Mouse (Mus musculus): ENCODE measurements around the gene Pgap1. TPM values are rescaled to one million over a fixed set of nuclear protein-coding genes. Genes with fewer than 3 reads are reported as not detected.

The Pgap1 gene
- total RNA-seq, 1 experiment from 2014 or later = 159 TPM

DNA sequence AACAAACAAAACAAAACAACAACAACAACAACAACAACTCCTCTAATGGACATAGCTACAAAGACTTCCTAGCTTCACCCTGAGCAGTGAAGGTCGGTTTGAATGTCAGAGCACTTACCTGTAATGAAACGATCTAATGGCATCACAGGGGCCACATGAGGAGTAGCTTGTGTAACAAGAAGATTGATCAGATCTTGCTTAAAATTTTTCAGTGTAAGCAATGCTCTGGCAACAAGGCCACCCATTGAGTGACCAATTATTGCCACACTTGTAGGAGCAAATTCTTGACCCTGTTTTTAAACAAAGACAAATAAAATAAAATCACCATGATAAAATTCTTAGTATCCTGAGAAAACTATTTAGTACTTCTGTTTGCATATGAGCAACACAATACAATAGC is 14.6 kb downstream of the Pgap1 start:
- no peak for ATAC-seq (ENCODE audit: extremely low read depth, insufficient number of reproducible peaks, low FRiP score, poor library complexity, severe bottlenecking)

DNA sequence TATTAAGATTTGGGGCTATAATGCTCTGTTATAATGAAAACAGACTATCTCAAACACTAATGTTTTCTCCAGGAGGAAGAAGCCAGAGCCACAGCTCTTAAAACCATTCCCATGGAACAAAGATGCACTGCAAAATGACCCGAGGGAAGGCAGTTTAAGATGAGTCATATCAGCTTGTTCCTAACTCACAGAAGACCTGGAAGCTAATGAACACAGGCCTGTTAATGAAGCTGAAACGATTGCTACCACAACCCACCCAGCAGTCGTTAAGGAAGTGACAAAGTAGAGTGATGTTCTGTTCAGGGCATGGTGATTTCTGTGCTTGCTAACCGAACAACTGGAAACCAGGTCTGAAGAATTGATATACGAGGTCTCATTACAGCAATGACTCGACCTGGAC is 26.3 kb downstream of the Pgap1 start:
- no peak for ATAC-seq (ENCODE audit: extremely low read depth, insufficient number of reproducible peaks, low FRiP score, poor library complexity, severe bottlenecking)

DNA sequence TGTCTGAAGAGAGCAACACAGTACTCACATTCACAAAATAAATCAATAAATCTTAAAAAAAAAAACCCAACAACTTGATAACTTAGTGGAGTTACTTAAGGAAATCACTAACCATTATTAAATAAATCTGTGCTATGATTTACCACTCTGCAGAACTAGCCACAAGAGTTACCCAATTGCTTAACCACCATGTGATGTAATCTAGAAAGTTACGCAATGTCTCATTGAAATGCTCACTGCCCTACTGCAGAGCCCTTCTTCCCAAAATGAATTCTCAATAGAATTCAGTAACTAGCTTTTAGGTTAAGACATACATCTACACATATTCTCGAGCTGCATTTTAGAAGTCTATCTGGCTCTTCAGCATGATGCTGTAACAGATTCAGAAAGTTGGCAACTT is 33.8 kb downstream of the Pgap1 start:
- peak; percentile 83 for ATAC-seq (ENCODE audit: extremely low read depth, insufficient number of reproducible peaks, low FRiP score, poor library complexity, severe bottlenecking)

DNA sequence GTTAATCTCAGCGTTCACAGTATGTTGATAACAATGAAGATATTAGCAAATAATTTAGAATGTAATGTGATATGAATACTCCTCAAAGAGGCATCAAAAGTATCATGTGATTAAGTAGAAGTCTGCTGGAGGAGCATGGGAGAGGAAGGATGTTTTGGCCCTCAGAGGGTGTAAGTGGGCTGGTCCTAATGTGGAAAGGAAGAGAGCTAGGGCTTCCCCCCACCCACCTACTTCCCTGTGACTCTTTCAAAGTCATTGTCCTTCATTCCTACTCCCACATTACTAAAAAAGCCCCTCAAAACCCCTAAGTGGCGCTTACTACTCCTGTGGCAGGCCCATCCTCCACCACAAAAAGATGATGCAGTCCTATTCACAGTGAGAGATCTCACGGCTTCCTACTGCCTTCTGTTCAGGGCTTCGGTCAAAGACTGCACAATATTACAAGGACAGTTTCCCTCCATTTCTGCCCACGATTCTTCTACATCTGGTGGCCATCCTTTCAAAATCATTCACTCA is 37.4 kb downstream of the Pgap1 start:
- ATAC-seq (ENCODE audit: extremely low read depth, insufficient number of reproducible peaks, low FRiP score, poor library complexity, severe bottlenecking) = no peak

DNA sequence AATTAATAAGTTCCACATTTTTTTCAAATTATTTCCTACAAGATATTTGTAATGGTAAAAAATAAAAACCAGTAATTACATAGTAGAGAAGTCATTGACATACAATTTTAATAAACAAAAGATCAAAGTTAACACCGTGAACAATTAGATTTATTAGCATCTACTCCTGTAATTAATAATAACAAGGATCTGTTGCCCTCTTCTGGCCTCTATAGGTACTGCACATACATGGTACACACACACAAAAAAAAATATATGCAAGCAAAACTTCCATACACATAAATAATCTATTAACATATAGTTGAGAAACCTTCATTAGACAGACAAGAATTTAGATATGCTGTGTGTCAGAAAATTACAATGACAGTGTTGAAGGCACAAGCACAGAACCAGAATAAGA is 43.6 kb downstream of the Pgap1 start:
- no peak for ATAC-seq (ENCODE audit: extremely low read depth, insufficient number of reproducible peaks, low FRiP score, poor library complexity, severe bottlenecking)

DNA sequence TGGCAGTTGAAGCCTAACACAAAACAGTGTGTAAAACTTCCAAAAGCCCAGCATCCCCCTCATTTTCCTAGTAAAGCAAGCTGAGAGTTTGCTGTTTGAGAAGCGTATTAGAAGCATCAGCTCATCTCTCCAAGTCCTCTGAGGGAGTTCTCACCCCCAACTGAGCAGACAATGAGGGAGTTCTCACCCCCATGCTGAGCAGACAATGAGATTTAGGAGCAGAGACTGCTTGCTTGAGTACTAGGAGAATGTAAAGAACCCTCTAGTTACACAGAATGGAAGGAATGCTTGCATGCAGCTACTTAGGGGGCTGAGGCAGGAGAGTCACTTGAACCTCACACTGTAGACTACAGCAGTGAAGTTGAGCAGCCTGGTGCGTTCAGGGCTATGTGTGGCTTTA is 59.0 kb downstream of the Pgap1 start:
- ATAC-seq (ENCODE audit: extremely low read depth, insufficient number of reproducible peaks, low FRiP score, poor library complexity, severe bottlenecking) = no peak

DNA sequence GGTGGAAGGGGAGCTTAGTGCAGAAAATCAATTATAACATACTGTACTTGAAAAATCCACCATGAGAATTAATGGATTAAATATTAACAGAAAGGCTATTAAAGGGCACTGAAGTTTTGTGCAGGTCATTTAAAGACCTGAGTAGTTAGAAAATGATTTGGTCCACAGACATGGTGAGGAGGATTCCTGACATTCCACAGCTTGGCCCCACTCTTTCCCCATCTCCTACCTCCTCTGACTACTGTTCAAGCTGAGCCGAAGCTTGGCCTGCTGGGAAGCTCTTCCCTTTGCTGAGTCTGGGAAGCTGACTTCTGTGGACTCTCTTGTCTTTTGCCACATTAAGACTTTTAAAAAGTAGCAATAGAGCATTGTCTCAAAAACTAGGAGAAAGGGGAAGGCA is 61.2 kb downstream of the Pgap1 start:
- no peak for ATAC-seq (ENCODE audit: extremely low read depth, insufficient number of reproducible peaks, low FRiP score, poor library complexity, severe bottlenecking)

DNA sequence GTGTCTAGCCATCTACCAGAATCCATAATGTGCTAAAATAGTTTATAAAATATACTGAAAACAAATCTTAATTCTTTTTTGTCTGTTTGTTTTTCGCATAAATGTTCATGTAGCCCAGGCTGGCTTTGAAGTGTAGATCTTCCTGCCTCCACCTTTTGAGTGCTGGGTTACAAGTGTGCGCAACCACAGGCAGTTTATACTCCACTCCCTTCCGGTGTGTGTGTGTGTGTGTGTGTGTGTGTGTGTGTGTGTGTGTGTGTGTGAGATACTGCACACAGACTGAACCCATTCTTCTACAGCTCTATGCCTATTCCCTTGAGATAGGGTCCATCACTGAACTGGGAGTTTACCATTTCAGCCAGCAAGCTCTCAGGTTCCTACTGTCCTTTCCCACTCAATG is 64.0 kb downstream of the Pgap1 start:
- ATAC-seq (ENCODE audit: extremely low read depth, insufficient number of reproducible peaks, low FRiP score, poor library complexity, severe bottlenecking) = no peak

DNA sequence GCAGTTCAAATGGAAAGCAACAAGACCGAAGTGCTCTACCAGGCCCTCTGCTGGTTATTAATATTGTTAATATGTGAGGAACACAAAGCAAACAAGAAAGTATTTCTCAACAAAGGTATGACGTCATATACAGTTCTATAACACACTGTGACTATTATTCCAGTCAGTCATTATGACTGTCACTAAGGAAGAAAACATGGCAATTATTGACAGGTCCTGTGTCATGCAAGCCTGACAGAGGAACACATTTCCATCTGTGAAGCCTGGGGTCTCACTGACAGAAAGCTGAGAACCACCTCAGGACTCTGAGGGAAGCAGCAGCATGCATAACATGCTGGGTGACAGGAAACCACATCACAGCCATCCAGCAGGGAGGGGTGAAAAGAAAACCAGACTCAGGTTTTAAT is 65.0 kb downstream of the Pgap1 start:
- ATAC-seq (ENCODE audit: extremely low read depth, insufficient number of reproducible peaks, low FRiP score, poor library complexity, severe bottlenecking) = peak; percentile 36; the same call in 1 of the 2 replicates

DNA sequence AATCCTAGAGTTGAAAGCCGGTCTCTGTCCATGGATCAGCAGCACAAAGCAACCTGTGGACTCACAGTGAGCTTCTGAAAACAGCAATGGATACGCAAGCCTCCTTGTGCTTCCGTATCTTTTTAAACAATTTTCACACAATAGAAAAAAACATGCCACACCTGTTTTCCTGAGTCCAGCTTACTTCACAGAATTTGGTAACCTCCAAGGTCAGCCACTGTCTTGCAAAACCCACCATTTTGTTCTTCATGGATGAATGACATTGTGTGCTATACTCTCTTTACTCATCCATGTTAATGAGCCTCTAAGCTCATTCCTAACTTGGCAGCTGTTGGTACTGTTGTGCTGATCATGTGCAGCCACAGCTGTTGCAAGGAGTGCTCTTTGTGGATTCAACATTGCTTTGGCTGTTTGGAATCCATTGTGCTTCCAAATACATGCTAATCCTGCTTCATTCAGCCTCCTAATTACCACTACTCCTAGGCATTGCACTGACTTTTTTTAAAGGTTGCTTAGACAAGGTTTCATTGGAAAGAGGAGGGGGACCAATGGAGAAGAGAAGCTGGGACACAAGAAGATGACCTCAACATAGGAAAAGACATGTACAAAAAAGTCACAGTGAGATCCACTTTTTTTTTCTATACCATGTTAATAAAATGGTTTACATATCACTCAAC is 72.6 kb downstream of the Pgap1 start:
- ATAC-seq (ENCODE audit: extremely low read depth, insufficient number of reproducible peaks, low FRiP score, poor library complexity, severe bottlenecking) = no peak

DNA sequence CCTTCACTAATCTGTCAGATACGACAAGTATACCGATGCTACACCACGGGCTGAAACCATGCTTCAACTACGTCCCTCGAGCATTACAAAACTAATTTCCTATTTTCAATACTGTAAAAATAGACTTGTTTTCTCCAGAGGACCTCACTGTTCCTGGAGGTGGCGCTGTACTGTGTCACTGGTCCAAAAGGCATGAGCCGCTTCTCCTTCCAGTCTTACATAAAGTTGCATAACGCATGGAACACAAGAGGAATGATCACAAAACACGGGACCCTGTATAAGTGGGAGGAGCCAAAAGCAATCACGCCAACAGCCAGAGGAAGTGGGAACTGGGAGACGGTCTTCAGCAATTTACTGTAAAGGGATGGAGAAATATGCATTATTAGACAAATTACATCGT is 77.0 kb downstream of the Pgap1 start:
- no peak for ATAC-seq (ENCODE audit: extremely low read depth, insufficient number of reproducible peaks, low FRiP score, poor library complexity, severe bottlenecking)

DNA sequence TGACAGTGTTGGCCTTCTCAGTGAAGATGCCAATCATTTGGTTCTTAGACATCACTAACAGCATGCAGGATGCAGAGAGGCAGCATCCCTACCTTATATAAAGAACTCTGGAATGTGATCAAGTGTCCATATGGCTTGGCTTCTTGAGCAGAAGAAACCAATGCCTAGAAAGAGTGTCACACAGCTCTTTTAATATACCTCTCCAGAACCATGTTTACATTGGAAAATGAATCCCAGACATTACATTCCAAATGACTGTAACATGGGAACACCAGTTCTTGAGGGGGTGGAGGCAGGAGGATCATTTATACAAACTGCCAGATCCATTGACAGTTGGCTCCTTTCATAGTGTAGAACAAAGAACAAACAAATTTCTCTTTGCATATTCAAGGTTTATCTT is 88.8 kb downstream of the Pgap1 start:
- ATAC-seq (ENCODE audit: extremely low read depth, insufficient number of reproducible peaks, low FRiP score, poor library complexity, severe bottlenecking) = no peak

DNA sequence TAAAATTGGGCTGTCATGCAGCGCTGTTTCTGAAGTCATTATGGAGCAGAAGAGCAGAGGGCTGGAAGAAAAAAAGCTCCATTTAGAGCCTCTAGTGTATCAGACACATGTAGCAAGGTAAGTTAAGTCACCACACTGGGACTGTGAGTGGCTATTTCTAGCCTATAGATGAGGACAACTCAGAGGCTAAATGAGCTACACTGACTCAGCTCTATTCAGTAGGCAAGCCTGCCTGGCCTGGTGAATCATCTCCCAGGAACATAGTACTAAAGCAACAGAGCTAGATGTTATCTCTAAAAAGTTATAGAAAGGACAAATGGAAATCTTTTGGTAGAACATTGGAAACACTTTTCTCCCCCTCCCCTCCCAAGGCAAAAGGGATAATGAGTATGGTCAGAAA is 90.1 kb downstream of the Pgap1 start:
- ATAC-seq (ENCODE audit: extremely low read depth, insufficient number of reproducible peaks, low FRiP score, poor library complexity, severe bottlenecking) = no peak

DNA sequence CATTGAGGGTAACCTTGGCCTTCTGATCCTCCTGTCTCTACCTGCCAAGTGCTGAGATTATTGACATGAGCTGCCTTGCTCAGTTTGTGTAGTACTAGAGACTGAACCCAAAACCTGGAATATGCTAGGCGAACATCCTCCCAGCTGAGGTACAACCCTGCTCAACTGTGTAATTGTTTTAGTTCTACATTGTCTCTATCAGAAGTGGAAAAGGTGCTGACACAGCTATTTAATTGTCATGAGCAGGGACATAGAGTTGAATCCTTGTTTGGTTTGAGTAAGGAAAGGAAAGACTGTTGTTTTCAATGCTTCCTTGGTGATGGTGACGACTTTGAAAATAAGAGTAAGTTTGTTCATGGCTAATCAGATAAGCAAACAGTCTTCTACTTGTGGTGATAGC is 105.4 kb downstream of the Pgap1 start:
- no peak for ATAC-seq (ENCODE audit: extremely low read depth, insufficient number of reproducible peaks, low FRiP score, poor library complexity, severe bottlenecking)

DNA sequence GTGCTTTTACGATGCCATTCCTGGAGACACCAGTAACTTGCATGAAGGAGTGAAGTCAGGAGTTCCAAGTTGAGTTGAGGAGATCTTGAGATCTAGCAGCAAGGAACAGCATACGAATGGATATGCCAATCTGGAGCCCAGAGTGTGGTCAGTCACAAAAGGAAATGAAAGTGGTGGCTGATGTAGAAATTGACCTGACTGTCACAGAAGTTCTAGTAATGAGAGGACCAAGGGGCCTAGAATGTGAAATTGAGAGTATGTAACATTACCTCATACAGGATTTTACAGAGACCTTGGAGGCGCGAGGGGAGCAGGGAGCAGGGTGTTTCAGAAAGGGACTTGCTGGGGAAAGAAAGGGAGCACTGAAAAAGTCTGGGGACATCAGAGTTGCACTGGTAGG is 108.7 kb downstream of the Pgap1 start:
- ATAC-seq (ENCODE audit: extremely low read depth, insufficient number of reproducible peaks, low FRiP score, poor library complexity, severe bottlenecking) = no peak

DNA sequence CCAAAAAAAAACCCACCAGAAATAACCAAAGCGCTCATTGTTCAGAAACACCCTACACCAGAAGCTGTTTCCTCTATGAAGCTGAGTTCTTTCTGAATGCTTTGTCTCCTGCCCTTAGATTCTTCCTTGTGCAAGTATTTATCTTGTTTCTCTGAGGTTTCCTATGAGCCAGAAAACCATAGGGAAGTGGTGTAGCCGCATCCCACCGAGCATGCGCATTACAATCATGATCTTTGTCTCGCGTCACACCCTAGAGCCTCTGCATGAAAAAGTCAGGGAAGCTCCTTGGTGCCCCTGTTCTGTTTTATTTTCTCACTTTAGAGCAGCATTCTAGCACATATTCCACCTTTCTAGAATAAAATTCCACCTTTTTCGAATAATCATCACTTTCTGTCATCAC is 113.8 kb downstream of the Pgap1 start:
- no peak for ATAC-seq (ENCODE audit: extremely low read depth, insufficient number of reproducible peaks, low FRiP score, poor library complexity, severe bottlenecking)

DNA sequence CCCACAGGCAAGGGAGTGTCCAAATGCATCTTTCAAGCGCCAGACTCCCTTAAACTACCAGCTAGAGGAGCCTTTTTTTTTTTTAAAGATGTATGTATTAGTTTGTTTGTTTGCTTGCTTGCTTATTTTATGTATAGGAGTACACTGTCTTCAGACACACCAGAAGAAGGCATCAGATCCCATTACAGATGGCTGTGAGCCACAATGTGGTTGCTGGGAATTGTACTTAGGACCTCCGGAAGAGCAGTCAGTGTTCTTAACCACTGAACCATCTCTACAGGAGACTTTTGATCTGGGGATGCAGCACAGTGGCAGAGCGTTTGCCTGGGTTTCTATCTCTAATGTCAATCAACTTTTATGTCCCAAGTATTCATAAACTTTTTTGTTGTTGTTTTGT is 118.4 kb downstream of the Pgap1 start:
- ATAC-seq (ENCODE audit: extremely low read depth, insufficient number of reproducible peaks, low FRiP score, poor library complexity, severe bottlenecking) = no peak

DNA sequence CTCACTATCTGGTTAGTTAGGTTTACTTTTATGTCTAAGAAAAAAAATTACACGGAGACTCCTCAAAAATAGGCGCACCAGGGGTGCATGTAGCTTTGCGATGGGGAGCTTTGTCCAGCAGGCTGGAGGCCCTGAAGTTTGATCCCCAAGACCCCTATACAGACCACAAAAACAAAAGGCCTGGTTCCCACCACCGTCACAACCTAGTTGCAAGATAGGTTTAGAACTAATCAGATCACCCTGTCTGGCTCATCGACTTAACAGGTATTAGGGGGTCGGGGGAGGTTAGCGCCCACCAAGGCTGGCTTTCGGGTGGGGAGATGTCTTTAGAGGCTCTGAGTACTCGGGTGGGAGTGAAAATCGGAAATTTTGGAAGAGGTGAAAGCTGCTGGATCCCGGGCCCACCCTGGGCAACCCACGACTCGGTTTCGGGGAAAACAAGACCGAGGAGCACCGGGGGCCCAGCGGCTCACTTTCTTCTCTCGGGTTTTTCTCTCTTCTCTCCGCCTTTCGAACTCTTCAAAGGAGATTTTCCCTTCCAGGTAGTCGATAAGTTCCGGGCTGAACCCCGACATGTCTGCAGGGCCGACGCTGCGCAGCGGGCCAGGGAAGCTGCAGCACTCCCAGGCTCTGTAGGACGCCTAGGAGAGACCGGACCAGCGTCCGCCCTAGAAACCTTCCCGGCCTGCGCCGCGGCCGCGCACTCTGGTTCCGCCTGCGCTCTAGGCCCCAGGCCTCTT is 119.0 kb downstream of the Pgap1 start, which contains the start of gene Gtf3c3:
Gtf3c3 (minus strand) TSS at position 632 of the 740 bp plus-strand sequence.
- ATAC-seq (ENCODE audit: extremely low read depth, insufficient number of reproducible peaks, low FRiP score, poor library complexity, severe bottlenecking) = peak; percentile 72

Measured in neutrophil, adult 5-6 weeks (primary cell).